Mouse (Mus musculus): ENCODE data around the gene Ints13. TPM values are rescaled to one million over a fixed set of nuclear protein-coding genes. Genes with fewer than 3 reads are reported as not detected.
A peak's percentile ranks its signal among the peaks of the same experiment; 100 is the strongest.

The Ints13 gene
- total and polyA plus RNA-seq, 2 experiments from 2014 or later: 24.6 to 25.7 TPM

DNA sequence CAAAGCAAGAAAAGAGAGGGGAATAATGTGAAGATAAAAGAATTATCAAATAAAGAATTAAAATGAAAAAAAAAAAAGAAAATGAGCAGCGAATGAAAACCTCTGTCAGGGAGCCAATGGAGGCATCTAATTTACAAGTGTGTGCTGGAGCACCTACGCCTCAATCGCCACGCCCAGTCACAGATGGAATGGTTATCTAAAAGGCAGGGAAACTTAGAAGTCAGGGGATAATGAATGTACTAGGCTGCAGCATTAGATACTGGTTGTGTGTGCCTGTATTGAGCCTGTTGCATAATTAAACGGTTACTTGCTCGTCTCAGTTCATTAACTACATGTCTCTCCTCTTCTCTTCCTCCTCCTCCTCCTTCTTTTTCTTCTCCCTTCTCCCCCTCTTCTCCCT is 33.8 kb upstream of the Ints13 start:
- Histone ChIP-seq H3K9me3 (ENCODE audit: low read length) (no peaks in the 10 kb centered on the region), H3K4me3 (ENCODE audit: low read length) (no peak overlapping the region), H3K27ac (no peak overlapping the region), H3K9ac (replicated peaks; ENCODE audit: low read length) (no peak overlapping the region), H3K4me2 (ENCODE audit: low read depth, low read length) (no peak overlapping the region), H3K4me1 (ENCODE audit: insufficient read depth, low read length) (no peaks in the 10 kb centered on the region), H3K27me3 (ENCODE audit: insufficient read depth, low read length) (no peaks in the 10 kb centered on the region), H3K36me3 (ENCODE audit: insufficient read depth, low read length) (peaks cover 43% of the 10 kb centered on the region)
- DNase-seq (ENCODE audit: low spot score) (no peak), ATAC-seq (no peak)
- no peak for TF ChIP-seq CTCF (IDR thresholded peaks at IDR 0.05; ENCODE audit: low read depth)
- 89% methylated on average over 6 of the region's 6 CpGs for WGBS

DNA sequence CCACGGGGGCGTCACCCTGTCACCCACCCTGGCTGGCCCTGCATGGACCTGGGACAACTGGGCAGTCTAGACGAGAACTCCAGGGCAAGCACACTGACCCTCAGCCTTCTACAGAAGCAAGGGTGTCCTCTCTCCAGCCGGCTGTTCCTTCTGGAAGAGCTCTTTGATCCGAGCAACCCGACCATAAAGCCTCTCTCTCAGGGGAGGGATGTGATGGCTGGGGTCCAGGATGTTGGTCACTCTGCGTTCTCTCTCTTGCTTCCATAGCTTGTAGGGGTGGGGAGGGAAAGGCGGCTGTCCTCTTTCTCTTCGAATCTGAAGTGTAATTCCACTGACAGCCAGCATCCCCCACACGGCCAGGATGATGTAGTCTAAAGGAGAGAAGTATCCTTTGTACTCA is 26.0 kb upstream of the Ints13 start:
- no peaks in the 10 kb centered on the region for H3K4me1 ChIP-seq (ENCODE audit: insufficient read depth, low read length)
- no peaks in the 10 kb centered on the region for H3K27me3 ChIP-seq (ENCODE audit: insufficient read depth, low read length)
- no peak overlapping the region for H3K27ac ChIP-seq
- 69% methylated on average over 10 of the region's 10 CpGs for WGBS
- ATAC-seq: no peak
- no peak overlapping the region for H3K4me3 ChIP-seq (ENCODE audit: low read length)
- TF ChIP-seq CTCF (IDR thresholded peaks at IDR 0.05; ENCODE audit: low read depth): no peak
- DNase-seq (ENCODE audit: low spot score): peak; percentile 13
- no peaks in the 10 kb centered on the region for H3K9me3 ChIP-seq (ENCODE audit: low read length)
- H3K4me2 ChIP-seq (ENCODE audit: low read depth, low read length): no peak overlapping the region
- peaks cover 42% of the 10 kb centered on the region for H3K36me3 ChIP-seq (ENCODE audit: insufficient read depth, low read length)
- H3K9ac ChIP-seq (replicated peaks; ENCODE audit: low read length): no peak overlapping the region

DNA sequence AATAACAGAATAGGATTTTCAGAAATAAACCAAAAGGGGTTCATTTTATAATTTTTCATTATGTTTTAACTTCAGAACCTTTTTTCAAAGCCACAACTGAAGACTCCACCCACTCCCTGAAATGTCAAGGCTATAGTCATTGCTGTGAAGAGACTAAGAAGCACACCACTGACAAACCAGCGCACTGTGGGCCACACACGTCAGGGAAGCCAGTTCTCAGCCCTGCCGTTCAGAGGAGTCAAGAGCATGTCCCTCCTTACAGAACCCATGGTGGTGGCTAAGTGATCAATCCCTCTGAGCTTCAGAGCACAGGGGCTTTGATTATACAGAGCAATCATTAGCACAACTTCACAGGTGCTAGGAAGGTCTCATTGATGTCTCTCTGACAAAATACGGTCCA is 25.0 kb upstream of the Ints13 start:
- TF ChIP-seq CTCF (IDR thresholded peaks at IDR 0.05; ENCODE audit: low read depth): no peak
- Histone ChIP-seq H3K9me3 (ENCODE audit: low read length) (no peaks in the 10 kb centered on the region), H3K4me3 (ENCODE audit: low read length) (no peak overlapping the region), H3K4me2 (ENCODE audit: low read depth, low read length) (no peak overlapping the region), H3K27me3 (ENCODE audit: insufficient read depth, low read length) (no peaks in the 10 kb centered on the region), H3K27ac (no peak overlapping the region), H3K36me3 (ENCODE audit: insufficient read depth, low read length) (peaks cover 42% of the 10 kb centered on the region), H3K9ac (replicated peaks; ENCODE audit: low read length) (no peak overlapping the region), H3K4me1 (ENCODE audit: insufficient read depth, low read length) (no peaks in the 10 kb centered on the region)
- DNase-seq (ENCODE audit: low spot score) (no peak), ATAC-seq (no peak)
- 83% methylated on average over 4 of the region's 4 CpGs for WGBS

DNA sequence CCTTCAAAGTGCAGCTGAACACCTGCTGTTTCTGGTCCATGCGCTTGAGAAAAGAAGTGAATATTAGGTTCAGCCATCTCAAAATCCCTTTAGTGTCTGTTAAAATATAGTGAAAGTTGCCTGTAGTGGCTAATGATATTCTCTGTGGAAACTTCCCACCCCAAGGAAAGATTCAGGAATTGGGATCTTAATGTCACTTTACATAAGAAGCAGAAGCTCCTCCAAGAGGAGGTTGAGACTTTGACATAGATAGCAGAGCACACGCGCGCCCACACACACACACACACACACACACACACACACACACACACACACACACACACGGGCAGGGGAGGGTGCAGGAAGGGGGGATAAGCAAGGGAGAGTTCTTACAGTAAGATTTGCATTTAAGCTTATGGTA is 7.5 kb upstream of the Ints13 start:
- Histone ChIP-seq H3K27me3 (ENCODE audit: insufficient read depth, low read length) (no peaks in the 10 kb centered on the region), H3K27ac (no peak overlapping the region), H3K4me2 (ENCODE audit: low read depth, low read length) (no peak overlapping the region), H3K4me1 (ENCODE audit: insufficient read depth, low read length) (no peaks in the 10 kb centered on the region), H3K9ac (replicated peaks; ENCODE audit: low read length) (no peak overlapping the region), H3K9me3 (ENCODE audit: low read length) (no peaks in the 10 kb centered on the region), H3K36me3 (ENCODE audit: insufficient read depth, low read length) (peaks cover 25% of the 10 kb centered on the region), H3K4me3 (ENCODE audit: low read length) (no peak overlapping the region)
- TF ChIP-seq CTCF (IDR thresholded peaks at IDR 0.05; ENCODE audit: low read depth): no peak
- ATAC-seq: no peak
- DNase-seq (ENCODE audit: low spot score): no peak
- 84% methylated on average over 5 of the region's 5 CpGs for WGBS

DNA sequence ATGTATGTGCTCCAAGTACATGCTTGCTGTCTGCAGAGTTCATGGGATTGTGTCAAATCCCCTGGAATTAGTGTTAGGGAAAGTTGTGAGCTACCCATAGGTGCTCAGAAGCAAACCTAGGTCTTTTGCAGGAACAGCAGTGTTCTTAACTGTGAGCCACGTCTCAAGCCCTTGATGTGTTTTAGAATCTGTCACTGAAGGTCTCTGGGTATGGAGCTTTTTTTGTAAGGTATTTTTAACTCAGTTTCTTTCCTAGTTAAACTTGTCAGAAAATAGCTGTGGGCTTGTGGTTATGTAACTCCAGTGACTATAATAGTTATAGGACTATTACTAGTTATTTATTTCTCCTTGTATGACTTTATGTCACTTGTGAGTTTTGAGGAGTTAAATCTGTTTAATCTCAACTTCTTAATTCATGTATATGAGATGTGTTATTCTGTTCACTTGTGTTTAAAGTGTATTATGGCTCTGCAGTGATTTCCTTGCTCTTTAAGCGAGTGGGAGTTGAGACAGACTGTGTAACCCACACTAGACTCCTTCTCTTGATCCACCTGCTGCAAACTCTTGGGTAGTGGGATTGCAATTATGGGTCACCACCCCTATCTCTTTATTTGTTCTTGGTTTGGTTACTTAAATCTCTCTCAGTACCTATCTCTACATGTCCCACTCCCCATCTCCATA is 5.9 kb upstream of the Ints13 start:
- Histone ChIP-seq H3K4me3 (ENCODE audit: low read length) (no peak overlapping the region), H3K9me3 (ENCODE audit: low read length) (no peaks in the 10 kb centered on the region), H3K4me2 (ENCODE audit: low read depth, low read length) (no peak overlapping the region), H3K4me1 (ENCODE audit: insufficient read depth, low read length) (no peaks in the 10 kb centered on the region), H3K27ac (no peak overlapping the region), H3K27me3 (ENCODE audit: insufficient read depth, low read length) (no peaks in the 10 kb centered on the region), H3K9ac (replicated peaks; ENCODE audit: low read length) (no peak overlapping the region), H3K36me3 (ENCODE audit: insufficient read depth, low read length) (peaks cover 9% of the 10 kb centered on the region)
- WGBS: 83% methylated on average over 2 of the region's 2 CpGs
- no peak for DNase-seq (ENCODE audit: low spot score)
- TF ChIP-seq CTCF (IDR thresholded peaks at IDR 0.05; ENCODE audit: low read depth): no peak
- no peak for ATAC-seq

DNA sequence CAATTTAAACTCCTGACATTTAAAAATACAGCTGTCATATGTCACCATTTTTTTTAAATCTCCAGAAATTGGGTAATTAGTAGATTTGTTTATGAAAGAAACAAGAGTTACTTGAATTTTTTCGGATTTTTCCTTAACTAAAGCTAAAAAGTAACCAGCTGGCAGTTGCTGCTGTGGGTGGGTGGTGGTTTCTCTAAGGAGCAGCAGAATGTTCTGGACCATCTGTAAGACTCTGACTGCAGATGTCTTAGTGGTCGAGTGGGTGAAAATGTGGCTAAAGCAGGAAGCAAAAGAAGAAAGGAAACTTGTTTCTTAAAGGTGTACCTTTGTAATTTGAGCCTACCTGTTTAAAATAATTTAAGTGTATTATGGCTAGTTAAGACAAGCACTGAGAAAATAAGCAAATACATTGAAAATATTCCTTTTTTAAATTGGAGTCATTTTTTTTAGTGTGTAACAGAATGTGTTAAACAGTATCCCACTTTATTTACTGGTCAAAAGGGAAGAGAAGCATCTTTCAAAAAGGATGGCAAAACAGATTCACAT is 2.8 kb upstream of the Ints13 start:
- Histone ChIP-seq H3K4me1 (ENCODE audit: insufficient read depth, low read length) (peaks cover 12% of the 10 kb centered on the region), H3K36me3 (ENCODE audit: insufficient read depth, low read length) (no peaks in the 10 kb centered on the region), H3K9ac (replicated peaks; ENCODE audit: low read length) (no peak overlapping the region), H3K27me3 (ENCODE audit: insufficient read depth, low read length) (no peaks in the 10 kb centered on the region), H3K4me3 (ENCODE audit: low read length) (no peak overlapping the region), H3K27ac (no peak overlapping the region), H3K4me2 (ENCODE audit: low read depth, low read length) (no peak overlapping the region), H3K9me3 (ENCODE audit: low read length) (no peaks in the 10 kb centered on the region)
- DNase-seq (ENCODE audit: low spot score) (no peak), ATAC-seq (no peak)
- WGBS: 34% methylated on average over 2 of the region's 2 CpGs
- TF ChIP-seq CTCF (IDR thresholded peaks at IDR 0.05; ENCODE audit: low read depth): no peak

- DNase-seq (ENCODE audit: low spot score): peak; percentile 45
Measured at GRCm38 (mm10) chr6:146578586-146578985, 951 bp upstream of the Ints13 start.

More at GRCm38 (mm10) chr6:146578586-146578985, 951 bp upstream of the Ints13 start:
- Histone ChIP-seq H3K4me2 (ENCODE audit: low read depth, low read length) (peak overlapping the region; percentile 80), H3K9me3 (ENCODE audit: low read length) (no peaks in the 10 kb centered on the region), H3K9ac (replicated peaks; ENCODE audit: low read length) (peak overlapping the region; percentile 79), H3K27me3 (ENCODE audit: insufficient read depth, low read length) (no peaks in the 10 kb centered on the region), H3K27ac (peak overlapping the region; percentile 99), H3K4me1 (ENCODE audit: insufficient read depth, low read length) (peaks cover 16% of the 10 kb centered on the region), H3K4me3 (ENCODE audit: low read length) (peak overlapping the region; percentile 77), H3K36me3 (ENCODE audit: insufficient read depth, low read length) (no peaks in the 10 kb centered on the region)
- ATAC-seq: no peak
- 10% methylated on average over 7 of the region's 7 CpGs for WGBS
- TF ChIP-seq CTCF (IDR thresholded peaks at IDR 0.05; ENCODE audit: low read depth): no peak
